Mouse (Mus musculus) liver, embryonic 11.5 days (tissue): Measurements from ENCODE around the gene Jakmip3. TPM values are rescaled to one million over a fixed set of nuclear protein-coding genes. Genes with fewer than 3 reads are reported as not detected.

Source experiments
- ATAC-seq: fragments of 200-750 bp; cut with Nextera tagmentation; replicated peaks from 2 replicates; pipeline ENCODE4 v1.8.0; 2017; ENCODE audit warnings: moderate number of reproducible peaks, mild to moderate bottlenecking, moderate TSS enrichment, moderate library complexity; ENCODE audit not compliant: low FRiP score
- DNase-seq: peaks from one replicate; pipeline ENCODE4 v3.0.0-alpha.2; 2017; ENCODE audit warnings: low spot score
- H3K27ac ChIP-seq: fragments of 300-500 bp; sonication (generic); 2 replicates; pipeline ENCODE4 v1.5.1; 2014; ENCODE audit warnings: mild to moderate bottlenecking, low read depth, low read length, control low read depth
- H3K27me3 ChIP-seq: fragments of 300-500 bp; sonication (generic); replicated peaks from 2 replicates; pipeline ENCODE4 v1.6.1; 2014; ENCODE audit warnings: low read length, mixed read lengths; ENCODE audit not compliant: control insufficient read depth, insufficient read depth
- H3K36me3 ChIP-seq: fragments of 300-500 bp; sonication (generic); 2 replicates; pipeline ENCODE4 v1.6.1; 2014; ENCODE audit warnings: mild to moderate bottlenecking, low read length, moderate library complexity, mixed read lengths; ENCODE audit not compliant: control insufficient read depth, insufficient read depth
- H3K4me1 ChIP-seq: fragments of 300-500 bp; sonication (generic); replicated peaks from 2 replicates; pipeline ENCODE4 v1.6.1; 2014; ENCODE audit warnings: low read length, mixed read lengths; ENCODE audit not compliant: control insufficient read depth, insufficient read depth
- H3K4me2 ChIP-seq: fragments of 300-500 bp; sonication (generic); 2 replicates; pipeline ENCODE4 v1.6.1; 2014; ENCODE audit warnings: mild to moderate bottlenecking, control low read depth, moderate library complexity
- H3K4me3 ChIP-seq: fragments of 300-500 bp; sonication (generic); 2 replicates; pipeline ENCODE4 v1.5.1; 2014; ENCODE audit warnings: low read depth, low read length, control low read depth
- H3K9ac ChIP-seq: fragments of 300-500 bp; sonication (generic); 2 replicates; pipeline ENCODE4 v1.6.1; 2014; ENCODE audit warnings: low read depth, low read length, control low read depth
- H3K9me3 ChIP-seq: fragments of 300-500 bp; sonication (generic); 2 replicates; pipeline ENCODE4 v1.6.1; 2016; ENCODE audit warnings: low read length, inconsistent platforms, mixed read lengths; ENCODE audit not compliant: control insufficient read depth
- WGBS: fragments of 180-500 bp; shearing (Covaris S2); extraction: QIAGEN DNeasy Blood & Tissue Kit; methylation state at CpG from one replicate; pipeline ENCODE4 v1.1.7; 2014; 5-methylcytosine and 5-hydroxymethylcytosine counted together
- polyA plus RNA-seq: library from polyadenylated mRNA; unstranded; fragments of >200 nt; fragmentation: Nextera tagmentation; extraction: Ambion mirVana; gene quantifications from 2 replicates; pipeline ENCODE4 v1.2.1, GENCODE M21; 2014

Jakmip3 gene
- polyA plus RNA-seq, 1 experiment from 2014 or later, result 0.10 TPM

DNA sequence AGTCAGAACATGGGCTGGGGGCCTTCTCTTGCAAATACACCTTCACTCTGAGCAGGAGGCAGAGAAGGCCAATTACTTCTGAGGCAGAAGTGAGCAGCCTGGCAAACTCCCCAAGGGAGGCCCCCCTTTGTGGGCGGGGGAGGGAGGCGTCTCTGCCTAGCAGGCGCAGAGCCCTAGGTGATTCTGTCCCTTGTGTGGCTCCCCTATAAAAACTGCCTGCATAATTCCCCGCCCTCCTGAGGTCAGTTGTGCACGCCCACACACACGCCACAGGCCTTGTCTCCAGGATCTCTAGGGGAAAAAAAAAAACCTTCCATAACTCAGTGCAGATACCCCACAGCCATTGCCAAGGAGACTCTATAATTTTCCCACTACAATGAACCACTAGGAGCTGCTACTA lies 189.8 kb downstream of the Jakmip3 start:
- WGBS, result 52% methylated on average over 6 of the region's 6 CpGs
- no peaks in the 10 kb centered on the region for H3K4me1 ChIP-seq
- no peak overlapping the region for H3K4me2 ChIP-seq
- no peaks in the 10 kb centered on the region for H3K27me3 ChIP-seq
- H3K27ac ChIP-seq, result no peak overlapping the region
- H3K9me3 ChIP-seq, result no peaks in the 10 kb centered on the region
- ATAC-seq (no peak), DNase-seq (no peak)
- no peaks in the 10 kb centered on the region for H3K36me3 ChIP-seq
- no peak overlapping the region for H3K9ac ChIP-seq
- H3K4me3 ChIP-seq, result no peak overlapping the region

DNA sequence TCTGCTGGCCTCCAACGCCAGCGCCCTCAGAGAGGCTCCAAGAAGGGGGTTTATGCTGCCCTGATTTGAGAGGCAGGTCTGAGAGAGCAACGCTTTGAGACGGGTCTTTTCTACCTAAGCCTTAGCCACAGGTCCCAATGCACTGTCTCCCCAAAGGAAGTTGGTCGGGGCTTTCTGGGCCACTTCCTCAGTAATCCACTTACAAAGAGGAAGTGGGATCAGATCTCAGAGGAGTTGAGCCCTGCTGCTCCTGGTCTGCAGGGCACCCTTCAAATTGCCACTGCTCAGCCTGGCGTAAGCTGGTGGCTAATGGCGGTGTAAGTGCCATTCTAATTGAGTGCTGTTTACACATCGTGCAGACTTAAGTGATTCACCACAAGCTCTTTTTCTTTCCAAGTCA lies 191.0 kb downstream of the Jakmip3 start:
- H3K9me3 ChIP-seq, result no peaks in the 10 kb centered on the region
- H3K4me1 ChIP-seq, result no peaks in the 10 kb centered on the region
- no peaks in the 10 kb centered on the region for H3K36me3 ChIP-seq
- WGBS, result 51% methylated on average over 8 of the region's 8 CpGs
- no peak overlapping the region for H3K4me2 ChIP-seq
- DNase-seq (no peak), ATAC-seq (no peak)
- no peak overlapping the region for H3K9ac ChIP-seq
- no peak overlapping the region for H3K27ac ChIP-seq
- H3K4me3 ChIP-seq, result no peak overlapping the region
- no peaks in the 10 kb centered on the region for H3K27me3 ChIP-seq

DNA sequence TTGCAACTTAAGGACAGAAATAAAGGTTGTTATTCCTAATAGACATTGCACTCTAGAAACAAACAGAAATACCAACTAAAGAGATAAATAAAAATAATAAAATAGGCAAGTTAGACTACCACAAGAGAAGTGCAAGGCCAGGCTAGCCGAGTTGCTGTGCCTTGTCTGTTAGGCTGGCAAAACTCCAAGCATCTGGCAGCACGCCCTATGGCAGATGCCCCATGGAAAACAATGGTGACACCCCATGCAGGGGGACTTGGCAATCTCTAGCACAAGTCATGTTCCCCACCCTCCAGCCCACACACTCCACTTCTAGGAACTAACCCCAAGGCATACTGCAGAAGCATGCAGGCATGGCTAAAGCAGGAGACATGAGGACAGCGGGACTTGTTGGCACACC lies 192.9 kb downstream of the Jakmip3 start:
- H3K36me3 ChIP-seq, result no peaks in the 10 kb centered on the region
- H3K4me2 ChIP-seq, result no peak overlapping the region
- H3K4me3 ChIP-seq, result no peak overlapping the region
- 84% methylated on average over 3 of the region's 3 CpGs for WGBS
- no peak overlapping the region for H3K9ac ChIP-seq
- DNase-seq, result no peak
- no peaks in the 10 kb centered on the region for H3K9me3 ChIP-seq
- ATAC-seq, result no peak
- no peak overlapping the region for H3K27ac ChIP-seq
- H3K27me3 ChIP-seq, result no peaks in the 10 kb centered on the region
- no peaks in the 10 kb centered on the region for H3K4me1 ChIP-seq

Other genes with a start within 250 kb of the Jakmip3 start
- gene Ppp2r2d, start 94.7 kb upstream of the Jakmip3 start, polyA plus RNA-seq, result 40.9 and 42.0 TPM in 2 replicates
- 6.6 and 7.4 TPM in 2 replicates for gene Mapk1ip1, start 94.5 kb upstream of the Jakmip3 start, polyA plus RNA-seq
- gene Bnip3, start 31.2 kb upstream of the Jakmip3 start, polyA plus RNA-seq, result 200 and 218 TPM in 2 replicates
- gene Dpysl4, start 145.3 kb downstream of the Jakmip3 start, polyA plus RNA-seq, result 4.8 and 5.0 TPM in 2 replicates